In genomic region chr12:21680026-21680425, GRCm38 (mm10) we compare ENCODE assay signal across 7 mouse cellular contexts.
A peak's percentile ranks its signal among the peaks of the same experiment; 100 is the strongest.
DNase-seq lines count a peak whose midpoint lies in the region; ATAC-seq and TF ChIP-seq lines count a peak whose summit lies in the region.
"Not testable (repeated sequence)": the region's sequence is repeated elsewhere in the genome, so short reads cannot be mapped to it uniquely, and the experiment has no call there.

No protein-coding gene starts in this region.

- H3K4me2 ChIP-seq in intestine, postnatal 0 days (replicated peaks; ENCODE audit: low read depth) = not testable (repeated sequence)

- peak; percentile 19 for DNase-seq in ES-E14 (ENCODE audit: low read depth, low spot score)
- DNase-seq in adrenal gland, adult 8-10 months = peak; percentile 2
- peak; percentile 6 to 53 for DNase-seq in heart, adult 18-20 months
- DNase-seq in kidney, postnatal 36 days = peak; percentile 18 to 56
- peak; percentile 36 for DNase-seq in lung, postnatal 14 days
- peak; percentile 35 for DNase-seq in thymus, postnatal 4 days

- H3K27ac ChIP-seq in ES-E14 (ENCODE audit: insufficient read depth, low read depth, low read length, poor library complexity, severe bottlenecking); intestine, postnatal 0 days (ENCODE audit: low read depth, low read length): not testable (repeated sequence)

- not testable (repeated sequence) for H3K36me3 ChIP-seq in ES-E14 (ENCODE audit: control insufficient read depth, insufficient read depth, low read length, poor library complexity, severe bottlenecking); intestine, postnatal 0 days (ENCODE audit: control insufficient read depth, insufficient read depth)

- ATAC-seq in intestine, postnatal 0 days = not testable (repeated sequence)

- WGBS in intestine, postnatal 0 days = 49% methylated on average over 3 of the region's 4 CpGs

- peak; percentile 26 for TF ChIP-seq CTCF in intestine, postnatal 0 days (IDR thresholded peaks at IDR 0.05; ENCODE audit: low read depth)

- not testable (repeated sequence) for H3K4me1 ChIP-seq in ES-E14 (ENCODE audit: control insufficient read depth in 2 of 2, insufficient read depth in 2 of 2, low read length in 2 of 2, poor library complexity in 1 of 2); intestine, postnatal 0 days (replicated peaks; ENCODE audit: control insufficient read depth, insufficient read depth, low read length)

- not testable (repeated sequence) for H3K9ac ChIP-seq in ES-E14 (ENCODE audit: insufficient read depth, low read depth, low read length, poor library complexity, severe bottlenecking); intestine, postnatal 0 days (ENCODE audit: low read depth, low read length)

- in situ Hi-C loops in ES-E14 (cut with MboI; ENCODE audit: low sequenced_read_pairs in 2 of 2, unreplicated experiment in 2 of 2) = not testable (repeated sequence)

- H3K4me3 ChIP-seq in ES-E14 (ENCODE audit: insufficient read depth in 1 of 2, low read depth in 1 of 2, low read length in 2 of 2, poor library complexity in 1 of 2, severe bottlenecking in 1 of 2); intestine, postnatal 0 days (ENCODE audit: low read depth, low read length): not testable (repeated sequence)

- H3K27me3 ChIP-seq in intestine, postnatal 0 days (replicated peaks; ENCODE audit: control insufficient read depth, insufficient read depth, low read length) = not testable (repeated sequence)

- not testable (repeated sequence) for H3K9me3 ChIP-seq in ES-E14 (ENCODE audit: control insufficient read depth, insufficient read depth, low read depth, low read length); intestine, postnatal 0 days (ENCODE audit: control insufficient read depth)
